Mouse (Mus musculus) forebrain, embryonic 16.5 days (tissue): ENCODE measurements around the gene Cd300lf. TPM values are rescaled to one million over a fixed set of nuclear protein-coding genes. Genes with fewer than 3 reads are reported as not detected.

Source experiments
- ATAC-seq: fragments of 200-750 bp; cut with Nextera tagmentation; 2 replicates; pipeline ENCODE4 v1.8.0; 2017; ENCODE audit warnings: mild to moderate bottlenecking, moderate library complexity
- H3K27ac ChIP-seq: fragments of 300-500 bp; sonication (generic); 2 replicates; pipeline ENCODE4 v1.5.1; 2014; ENCODE audit warnings: low read length, control low read depth
- H3K27me3 ChIP-seq: fragments of 300-500 bp; sonication (generic); replicated peaks from 2 replicates; pipeline ENCODE4 v1.6.1; 2014; ENCODE audit warnings: low read length; ENCODE audit not compliant: control insufficient read depth, insufficient read depth
- H3K36me3 ChIP-seq: fragments of 300-500 bp; sonication (generic); 2 replicates; pipeline ENCODE4 v1.6.1; 2014; ENCODE audit not compliant: control insufficient read depth, insufficient read depth
- H3K4me1 ChIP-seq: fragments of 300-500 bp; sonication (generic); replicated peaks from 2 replicates; pipeline ENCODE4 v1.6.1; 2014; ENCODE audit warnings: low read length; ENCODE audit not compliant: control insufficient read depth, insufficient read depth
- H3K4me2 ChIP-seq: fragments of 300-500 bp; sonication (generic); 2 replicates; pipeline ENCODE4 v1.6.1; 2014; ENCODE audit warnings: mild to moderate bottlenecking, low read length, control low read depth
- H3K4me3 ChIP-seq: fragments of 300-500 bp; sonication (generic); replicated peaks from 2 replicates; pipeline ENCODE4 v1.5.1; 2014; ENCODE audit warnings: mild to moderate bottlenecking, low read length, control low read depth
- H3K9ac ChIP-seq: fragments of 300-500 bp; sonication (generic); replicated peaks from 2 replicates; pipeline ENCODE4 v1.6.1; 2014; ENCODE audit warnings: low read depth, low read length, control low read depth
- H3K9me3 ChIP-seq: fragments of 300-500 bp; sonication (generic); 2 replicates; pipeline ENCODE4 v1.6.1; 2016; ENCODE audit warnings: low read length; ENCODE audit not compliant: control insufficient read depth
- WGBS: fragments of 180-500 bp; shearing (Covaris S2); extraction: QIAGEN DNeasy Blood & Tissue Kit; methylation state at CpG from one replicate; pipeline ENCODE4 v1.1.7; 2014; 5-methylcytosine and 5-hydroxymethylcytosine counted together
- polyA plus RNA-seq: library from polyadenylated mRNA; unstranded; fragments of >200 nt; fragmentation: Nextera tagmentation; extraction: Ambion mirVana; gene quantifications from 2 replicates; pipeline ENCODE4 v1.2.1, GENCODE M21; 2015

Cd300lf gene
- polyA plus RNA-seq, 1 experiment from 2014 or later: 0.27 TPM

DNA sequence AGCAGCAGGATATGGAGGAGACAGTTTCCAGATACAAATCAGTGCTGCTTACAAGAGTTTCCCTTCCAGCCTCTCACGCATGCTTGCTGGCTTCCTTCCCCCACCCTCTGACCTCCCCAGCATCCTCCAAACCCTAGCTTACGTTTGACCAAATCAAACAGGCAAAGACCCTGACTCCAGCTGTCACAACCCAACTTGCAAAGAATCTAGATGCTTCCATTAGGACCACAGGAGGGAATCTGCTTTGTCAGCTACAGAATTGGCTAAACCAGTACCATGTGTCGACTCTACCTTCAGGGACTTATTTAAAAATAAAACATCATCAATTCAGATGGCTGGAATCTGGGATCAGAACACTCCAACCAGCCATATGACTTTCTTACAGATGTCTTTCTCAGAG lies 21.6 kb downstream of the Cd300lf start:
- Histone ChIP-seq H3K36me3 (no peaks in the 10 kb centered on the region), H3K27ac (no peak overlapping the region), H3K4me1 (no peaks in the 10 kb centered on the region), H3K4me2 (no peak overlapping the region), H3K9me3 (no peaks in the 10 kb centered on the region), H3K27me3 (no peaks in the 10 kb centered on the region), H3K9ac (no peak overlapping the region), H3K4me3 (no peak overlapping the region)
- 56% methylated on average over 3 of the region's 3 CpGs for WGBS
- no peak for ATAC-seq

DNA sequence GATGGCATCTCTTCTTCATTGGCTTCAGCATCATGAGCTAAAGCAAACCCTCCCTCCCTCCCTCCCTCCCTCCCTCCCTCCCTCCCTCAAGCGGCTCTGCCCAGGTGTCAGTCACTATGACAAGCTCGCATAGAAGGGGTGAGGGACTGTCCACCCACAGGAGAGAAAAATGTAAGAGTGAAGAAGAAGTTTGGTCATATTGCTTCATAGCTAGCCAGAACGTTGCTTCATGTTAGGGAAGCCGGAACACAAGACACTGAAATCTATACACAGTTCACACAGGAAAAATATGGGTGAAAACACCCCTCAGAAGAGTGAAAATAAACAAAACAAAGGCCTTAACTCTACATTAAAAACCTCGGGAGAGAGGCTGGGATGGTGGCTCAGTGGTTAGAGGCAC lies 23.5 kb downstream of the Cd300lf start:
- ATAC-seq: no peak
- H3K36me3 ChIP-seq: no peaks in the 10 kb centered on the region
- no peaks in the 10 kb centered on the region for H3K9me3 ChIP-seq
- no peak overlapping the region for H3K27ac ChIP-seq
- no peak overlapping the region for H3K4me2 ChIP-seq
- no peaks in the 10 kb centered on the region for H3K27me3 ChIP-seq
- WGBS: 86% methylated on average over 4 of the region's 5 CpGs
- H3K9ac ChIP-seq: no peak overlapping the region
- no peak overlapping the region for H3K4me3 ChIP-seq
- H3K4me1 ChIP-seq: 0 out of 2 replicates have a peak, but pooled peaks cover 4% of the 10 kb centered on the region

DNA sequence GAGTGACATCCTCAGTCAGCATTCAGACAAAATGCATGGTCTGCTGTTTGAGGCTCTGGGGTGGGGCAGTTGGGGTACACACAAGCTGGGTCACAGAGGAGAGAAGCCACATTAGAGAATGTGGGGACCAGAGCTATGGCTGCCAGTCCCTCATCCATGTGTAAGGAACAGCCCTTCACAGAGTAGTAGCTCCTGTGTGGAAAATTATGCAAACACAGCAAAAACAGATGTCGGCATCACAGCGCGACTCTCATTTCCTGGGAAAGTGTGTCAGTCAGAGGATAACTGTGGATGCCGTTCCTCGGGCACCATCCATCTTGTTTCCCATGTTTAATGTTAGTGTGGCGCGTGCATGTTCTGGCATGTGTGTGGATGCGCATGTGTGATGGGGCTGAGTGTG lies 25.6 kb downstream of the Cd300lf start:
- no peak for ATAC-seq
- Histone ChIP-seq H3K27ac (no peak overlapping the region), H3K9me3 (no peaks in the 10 kb centered on the region), H3K9ac (no peak overlapping the region), H3K36me3 (no peaks in the 10 kb centered on the region), H3K4me2 (no peak overlapping the region), H3K27me3 (no peaks in the 10 kb centered on the region), H3K4me3 (no peak overlapping the region), H3K4me1 (0 out of 2 replicates have a peak, but pooled peaks cover 4% of the 10 kb centered on the region)
- 76% methylated on average over 8 of the region's 8 CpGs for WGBS

DNA sequence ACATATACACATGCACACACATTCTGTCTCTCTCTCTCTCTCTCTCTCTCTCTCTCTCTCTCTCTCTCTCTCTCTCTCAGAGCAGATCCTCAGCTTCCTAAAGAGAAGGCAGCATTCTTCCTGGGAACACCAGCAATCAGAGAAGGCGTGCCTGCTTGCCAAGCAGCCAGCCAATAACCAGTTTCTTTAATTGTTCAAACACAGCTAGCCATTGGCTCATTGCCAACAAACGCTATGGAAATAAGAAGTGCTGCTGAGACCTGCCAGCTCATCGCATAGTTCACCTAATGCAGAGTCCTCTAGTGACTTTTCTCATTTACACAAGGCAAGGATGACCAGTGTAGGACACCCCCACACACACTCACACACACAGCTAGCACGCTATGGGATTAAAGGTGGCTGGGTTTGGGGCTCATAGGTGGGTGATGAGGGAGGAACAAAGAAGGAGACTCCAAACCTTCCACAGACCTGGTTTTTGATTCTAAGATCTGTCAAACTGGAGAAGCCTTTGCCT lies 26.3 kb downstream of the Cd300lf start:
- no peak; the same call in 1 of the 2 replicates for ATAC-seq
- Histone ChIP-seq H3K9ac (no peak overlapping the region), H3K4me2 (no peak overlapping the region), H3K27ac (no peak overlapping the region), H3K9me3 (no peaks in the 10 kb centered on the region), H3K4me3 (no peak overlapping the region), H3K36me3 (no peaks in the 10 kb centered on the region), H3K27me3 (no peaks in the 10 kb centered on the region), H3K4me1 (0 out of 2 replicates have a peak, but pooled peaks cover 4% of the 10 kb centered on the region)
- 13% methylated on average over 4 of the region's 4 CpGs for WGBS

DNA sequence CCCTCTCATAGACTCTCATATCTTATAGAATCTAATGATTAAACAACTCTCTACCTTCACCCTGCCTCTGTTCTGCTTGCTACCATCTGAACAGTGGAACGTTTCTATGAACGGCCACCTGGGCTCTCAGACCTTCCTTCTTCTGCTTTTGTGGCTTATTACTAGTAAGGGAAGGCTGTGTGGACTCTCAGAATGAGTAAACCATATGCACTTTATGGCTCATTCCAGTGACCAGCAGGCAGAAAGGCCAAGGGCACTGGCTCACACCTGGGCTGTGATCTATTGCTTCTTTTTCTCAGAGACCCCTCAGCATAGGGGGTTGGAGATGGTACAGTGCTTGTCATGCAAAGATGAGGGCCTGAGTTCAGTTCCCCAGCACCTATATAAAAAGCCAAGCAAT lies 27.2 kb downstream of the Cd300lf start:
- no peak for ATAC-seq
- 95% methylated on average over 2 of the region's 2 CpGs for WGBS
- Histone ChIP-seq H3K27ac (no peak overlapping the region), H3K27me3 (no peaks in the 10 kb centered on the region), H3K9me3 (no peaks in the 10 kb centered on the region), H3K36me3 (no peaks in the 10 kb centered on the region), H3K4me1 (0 out of 2 replicates have a peak, but pooled peaks cover 4% of the 10 kb centered on the region), H3K4me2 (no peak overlapping the region), H3K9ac (no peak overlapping the region), H3K4me3 (no peak overlapping the region)

DNA sequence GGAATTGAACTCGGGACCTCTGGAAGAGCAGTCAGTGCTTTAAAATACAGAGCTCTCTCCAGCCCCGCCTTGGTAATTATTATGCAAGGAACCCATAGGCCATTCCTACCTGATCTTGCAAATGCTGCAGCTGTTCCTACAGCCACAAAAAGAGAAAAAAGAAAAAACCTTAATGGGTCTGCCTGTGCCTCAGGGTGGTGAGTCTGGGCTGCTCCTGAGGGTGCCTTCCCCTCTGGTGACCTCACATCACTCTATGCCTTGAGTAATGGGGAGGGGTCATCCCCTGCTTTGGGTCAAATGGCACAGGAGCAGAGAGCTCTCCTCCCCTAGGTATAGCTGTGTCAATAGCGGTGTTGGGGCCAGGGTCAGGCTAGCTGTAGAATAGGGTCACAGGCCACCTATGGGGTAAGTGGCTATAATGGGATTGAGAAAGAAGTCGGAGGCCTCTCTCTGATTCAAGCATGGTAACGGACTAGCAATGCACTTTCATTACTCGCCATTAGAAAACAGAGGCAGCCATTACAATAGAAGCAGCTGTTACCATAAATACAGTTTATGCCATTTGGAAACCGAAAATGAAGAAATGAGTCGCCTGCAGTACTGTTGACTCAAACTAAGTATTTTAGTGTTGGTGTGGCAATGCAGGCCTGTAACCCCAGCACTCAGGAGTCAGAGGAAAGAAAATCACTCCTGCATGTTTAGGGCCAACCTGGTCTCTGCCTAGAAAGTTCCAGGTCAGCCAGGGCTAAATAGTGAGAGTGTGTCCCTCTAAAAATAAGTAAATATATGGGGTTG lies 28.8 kb downstream of the Cd300lf start:
- H3K36me3 ChIP-seq: no peaks in the 10 kb centered on the region
- H3K9me3 ChIP-seq: no peaks in the 10 kb centered on the region
- H3K4me1 ChIP-seq: 0 out of 2 replicates have a peak, but pooled peaks cover 4% of the 10 kb centered on the region
- WGBS: 73% methylated on average over 8 of the region's 8 CpGs
- no peak for ATAC-seq
- no peak overlapping the region for H3K9ac ChIP-seq
- H3K4me2 ChIP-seq: no peak overlapping the region
- H3K4me3 ChIP-seq: no peak overlapping the region
- no peak overlapping the region for H3K27ac ChIP-seq
- no peaks in the 10 kb centered on the region for H3K27me3 ChIP-seq

DNA sequence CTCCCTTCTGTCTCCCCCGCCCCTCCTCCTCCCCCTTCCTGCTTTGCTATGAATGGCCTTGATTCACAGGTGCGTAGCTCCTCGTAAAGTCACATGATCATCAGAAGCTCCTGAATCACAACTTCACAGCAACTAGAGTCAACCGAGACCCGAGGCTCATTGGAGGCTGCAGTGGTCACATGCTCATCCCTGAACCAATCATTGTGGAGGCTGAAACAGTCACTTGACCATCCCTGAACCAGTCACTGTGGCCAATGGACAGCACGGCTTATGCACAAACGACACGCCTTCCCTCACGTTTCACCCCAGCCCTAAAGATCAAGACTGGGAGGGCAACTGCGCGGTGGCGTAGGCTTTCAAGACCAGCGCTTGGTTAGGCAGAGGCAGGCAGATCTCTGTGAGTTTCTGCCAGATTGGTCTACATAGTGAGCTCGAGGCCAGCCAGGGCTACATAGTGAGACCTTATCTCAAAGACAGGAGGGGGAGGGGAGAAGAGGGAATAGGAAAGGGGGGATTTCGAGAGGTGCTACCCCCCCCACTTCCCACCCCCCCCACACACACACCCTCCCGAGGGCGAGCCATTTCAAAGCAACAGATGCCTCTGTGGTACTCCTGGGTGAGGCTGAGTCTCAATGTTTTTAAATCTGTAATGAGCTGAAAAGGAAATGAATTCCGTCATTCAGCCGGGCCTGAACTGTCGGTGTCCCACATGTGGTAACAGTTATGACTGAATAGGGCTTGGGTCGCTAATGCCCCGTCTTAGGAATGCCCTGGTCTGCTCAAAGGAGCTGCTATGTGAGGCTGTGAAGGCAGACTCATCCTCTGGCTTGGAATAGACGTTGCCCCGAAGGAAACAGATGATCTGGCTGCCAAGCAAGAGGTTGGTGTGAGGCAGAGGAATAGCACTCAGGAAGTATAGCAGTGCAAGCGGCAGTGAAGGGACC lies 30.1 kb downstream of the Cd300lf start:
- no peak for ATAC-seq
- H3K9me3 ChIP-seq: no peaks in the 10 kb centered on the region
- WGBS: 91% methylated on average over 23 of the region's 25 CpGs

DNA sequence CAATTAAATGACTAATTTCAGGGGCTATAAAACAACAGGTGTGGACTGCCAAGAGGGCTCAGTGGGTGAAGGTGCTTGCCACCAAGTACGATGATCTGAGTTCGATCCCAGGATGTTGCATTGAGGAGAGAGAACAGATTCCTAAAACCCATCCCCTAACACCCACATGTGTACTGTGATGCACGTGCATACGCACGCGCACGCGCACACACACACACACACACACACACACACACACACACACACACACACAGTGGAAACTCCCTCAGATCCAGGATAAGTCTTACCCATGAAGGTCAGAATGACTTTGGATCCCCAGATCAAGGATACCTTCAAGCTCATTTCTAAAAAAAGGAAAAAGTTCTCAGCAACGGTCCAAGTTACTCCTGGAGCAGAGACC lies 31.7 kb downstream of the Cd300lf start:
- Histone ChIP-seq H3K36me3 (no peaks in the 10 kb centered on the region), H3K4me2 (no peak overlapping the region), H3K27me3 (no peaks in the 10 kb centered on the region), H3K27ac (no peak overlapping the region), H3K9me3 (no peaks in the 10 kb centered on the region), H3K4me1 (0 out of 2 replicates have a peak, but pooled peaks cover 3% of the 10 kb centered on the region), H3K9ac (no peak overlapping the region), H3K4me3 (no peak overlapping the region)
- WGBS: 97% methylated on average over 9 of the region's 9 CpGs
- no peak for ATAC-seq

More for the DNA sequence above, 30.1 kb downstream of the Cd300lf start:
- Histone ChIP-seq H3K4me3 (no peak overlapping the region), H3K27ac (no peak overlapping the region), H3K36me3 (no peaks in the 10 kb centered on the region), H3K4me2 (no peak overlapping the region), H3K9ac (no peak overlapping the region), H3K27me3 (no peaks in the 10 kb centered on the region), H3K4me1 (0 out of 2 replicates have a peak, but pooled peaks cover 4% of the 10 kb centered on the region)

DNA sequence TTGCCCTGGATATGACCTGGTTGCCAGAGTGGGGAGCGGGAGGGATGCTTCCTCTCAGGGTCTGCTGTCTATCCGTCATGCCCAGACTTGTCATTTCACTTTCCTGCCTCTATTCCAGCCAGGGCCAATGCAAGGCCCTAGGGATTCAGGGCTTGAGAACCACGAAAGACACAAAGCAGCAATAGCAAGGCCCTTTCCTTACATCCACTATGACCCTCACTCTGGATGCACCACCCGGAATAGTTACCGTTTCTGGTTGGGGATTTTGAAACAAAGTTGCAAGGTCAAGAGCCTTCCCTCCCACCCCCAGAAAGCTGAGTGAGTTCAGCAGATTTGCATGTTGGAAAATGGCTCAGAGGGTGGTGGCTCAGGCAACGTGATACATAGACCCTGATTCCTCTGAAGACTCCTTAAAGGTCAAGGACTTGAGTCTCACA lies 32.2 kb downstream of the Cd300lf start:
- H3K9me3 ChIP-seq: no peaks in the 10 kb centered on the region
- H3K4me2 ChIP-seq: no peak overlapping the region
- H3K36me3 ChIP-seq: no peaks in the 10 kb centered on the region
- H3K4me1 ChIP-seq: no peaks in the 10 kb centered on the region
- no peak overlapping the region for H3K27ac ChIP-seq
- ATAC-seq: no peak
- no peak overlapping the region for H3K4me3 ChIP-seq
- no peak overlapping the region for H3K9ac ChIP-seq
- H3K27me3 ChIP-seq: no peaks in the 10 kb centered on the region
- 74% methylated on average over 6 of the region's 6 CpGs for WGBS
